Mouse (Mus musculus): ENCODE data around the gene Gm5751.
"Not testable (repeated sequence)": the region's sequence is repeated elsewhere in the genome, so short reads cannot be mapped to it uniquely, and the experiment has no call there.

Gm5751 gene

GRCm38 (mm10) chrX:8873953-8874352, at the start of gene Gm5751:
Gm5751 (plus strand) TSS chrX:8874253.
- not testable (repeated sequence) for DNase-seq (ENCODE audit: low spot score in 2 of 2)

GRCm38 (mm10) chrX:8832043-8832442, 42.0 kb upstream of the Gm5751 start:
- DNase-seq (ENCODE audit: low spot score in 2 of 2) = peak; percentile 4 to 27

- no peak for DNase-seq (ENCODE audit: low spot score in 2 of 2)
Measured at GRCm38 (mm10) chrX:8843694-8844093, 30.4 kb upstream of the Gm5751 start, which contains the start of gene Gm6592. Gm6592 (plus strand) TSS chrX:8843994.

GRCm38 (mm10) chrX:8852486-8852885, 21.6 kb upstream of the Gm5751 start:
- no peak for DNase-seq (ENCODE audit: low spot score in 2 of 2)

GRCm38 (mm10) chrX:8864331-8864730, 9.7 kb upstream of the Gm5751 start:
- peak; percentile 27 to 65 for DNase-seq (ENCODE audit: low spot score in 2 of 2)

GRCm38 (mm10) chrX:8884336-8884735, 10.3 kb downstream of the Gm5751 start:
- DNase-seq (ENCODE audit: low spot score in 2 of 2) = no peak

GRCm38 (mm10) chrX:8891975-8892342, 17.9 kb downstream of the Gm5751 start:
- DNase-seq (ENCODE audit: low spot score in 2 of 2) = no peak

GRCm38 (mm10) chrX:8892343-8893155, 18.5 kb downstream of the Gm5751 start, which contains the start of gene B630019K06Rik:
B630019K06Rik (plus strand) TSS chrX:8892382.
- peak; percentile 9 to 51 for DNase-seq (ENCODE audit: low spot score in 2 of 2)

- peak; percentile 4 to 15 for DNase-seq (ENCODE audit: low spot score in 2 of 2)
Measured at GRCm38 (mm10) chrX:8893182-8893651, 19.2 kb downstream of the Gm5751 start.

GRCm38 (mm10) chrX:8900823-8901222, 26.8 kb downstream of the Gm5751 start:
- DNase-seq (ENCODE audit: low spot score in 2 of 2) = no peak

GRCm38 (mm10) chrX:8901906-8902472, 27.9 kb downstream of the Gm5751 start:
- DNase-seq (ENCODE audit: low spot score in 2 of 2) = no peak

GRCm38 (mm10) chrX:8921080-8921479, 47.0 kb downstream of the Gm5751 start:
- DNase-seq (ENCODE audit: low spot score in 2 of 2) = no peak

- DNase-seq (ENCODE audit: low spot score in 2 of 2) = no peak
Measured at GRCm38 (mm10) chrX:8921813-8922607, 48.0 kb downstream of the Gm5751 start.

- DNase-seq (ENCODE audit: low spot score in 2 of 2) = no peak
Measured at GRCm38 (mm10) chrX:8927308-8927707, 53.3 kb downstream of the Gm5751 start.

Measured in frontal cortex, postnatal 10 days (tissue).